Mouse (Mus musculus) kidney, embryonic 16.5 days (tissue): ENCODE data around the gene Gm13277. TPM values are rescaled to one million over a fixed set of nuclear protein-coding genes. Genes with fewer than 3 reads are reported as not detected.
A peak's percentile ranks its signal among the peaks of the same experiment; 100 is the strongest.
"Not testable (repeated sequence)": the region's sequence is repeated elsewhere in the genome, so short reads cannot be mapped to it uniquely, and the experiment has no call there.

Experiments used
- ATAC-seq: fragments of 200-750 bp; cut with Nextera tagmentation; 2 replicates; pipeline ENCODE4 v1.8.0; 2017; ENCODE audit warnings: moderate TSS enrichment; ENCODE audit not compliant: low FRiP score, low TSS enrichment
- H3K27ac ChIP-seq: fragments of 300-500 bp; sonication (generic); 2 replicates; pipeline ENCODE4 v1.5.1; 2014; ENCODE audit warnings: low read length
- H3K27me3 ChIP-seq: fragments of 300-500 bp; sonication (generic); 2 replicates; pipeline ENCODE4 v1.6.1; 2014; ENCODE audit warnings: low read length, control low read depth, mixed read lengths; ENCODE audit not compliant: insufficient read depth
- H3K36me3 ChIP-seq: fragments of 300-500 bp; sonication (generic); 2 replicates; pipeline ENCODE4 v1.6.1; 2014; ENCODE audit warnings: low read length, control low read depth, mixed read lengths; ENCODE audit not compliant: insufficient read depth
- H3K4me1 ChIP-seq: fragments of 300-500 bp; sonication (generic); 2 replicates; pipeline ENCODE4 v1.6.1; 2014; ENCODE audit warnings: low read length, control low read depth, mixed read lengths; ENCODE audit not compliant: insufficient read depth
- H3K4me2 ChIP-seq: fragments of 300-500 bp; sonication (generic); replicated peaks from 2 replicates; pipeline ENCODE4 v1.6.1; 2014; ENCODE audit warnings: low read depth, low read length
- H3K4me3 ChIP-seq: fragments of 300-500 bp; sonication (generic); 2 replicates; pipeline ENCODE4 v1.5.1; 2014; ENCODE audit warnings: mild to moderate bottlenecking, low read length
- H3K9ac ChIP-seq: fragments of 300-500 bp; sonication (generic); replicated peaks from 2 replicates; pipeline ENCODE4 v1.6.1; 2014; ENCODE audit warnings: low read length
- H3K9me3 ChIP-seq: fragments of 300-500 bp; sonication (generic); 2 replicates; pipeline ENCODE4 v1.6.1; 2016; ENCODE audit warnings: low read length, control low read depth
- WGBS: fragments of 180-500 bp; shearing (Covaris S2); extraction: QIAGEN DNeasy Blood & Tissue Kit; methylation state at CpG from one replicate; pipeline ENCODE4 v1.1.7; 2014; 5-methylcytosine and 5-hydroxymethylcytosine counted together
- polyA plus RNA-seq: library from polyadenylated mRNA; unstranded; fragments of >200 nt; fragmentation: Nextera tagmentation; extraction: Ambion mirVana; gene quantifications from 2 replicates; pipeline ENCODE4 v1.2.1, GENCODE M21; 2015

Gm13277 gene
- polyA plus RNA-seq, 1 experiment from 2014 or later = not detected

DNA sequence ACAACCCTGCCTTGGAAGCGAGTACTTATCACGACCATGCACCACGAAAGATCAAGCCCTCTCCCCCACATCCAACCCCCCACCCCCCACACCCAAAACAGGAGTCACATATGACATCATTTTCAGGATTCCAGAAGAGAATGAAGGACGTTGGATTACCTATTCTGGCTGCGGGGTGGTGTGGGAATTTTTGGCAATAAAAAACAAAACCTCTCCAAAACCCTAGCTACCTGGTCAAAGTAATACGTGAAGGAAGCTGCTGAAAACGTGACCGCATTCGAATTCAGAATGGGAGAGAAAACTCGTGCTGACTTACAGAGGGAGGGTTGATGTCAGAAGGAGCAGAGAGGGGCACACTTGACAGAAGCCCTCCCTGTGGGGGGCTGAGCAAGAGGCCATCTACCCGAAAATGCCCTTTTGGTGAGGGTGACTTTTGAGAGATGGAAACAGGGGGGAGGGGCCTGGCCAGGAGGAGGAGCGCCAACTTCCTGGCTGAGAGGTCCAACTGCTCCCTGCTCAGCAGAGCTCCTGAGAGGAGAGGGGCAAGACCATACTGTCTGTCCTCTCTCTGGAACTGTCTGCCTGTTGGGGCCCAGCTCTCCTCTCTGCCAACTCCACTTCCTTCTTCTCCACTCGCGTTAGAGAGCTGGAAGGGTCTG lies 28.7 kb upstream of the Gm13277 start, which contains the start of gene Gm13283:
Gene Gm13283, plus strand, starts transcription at position 510 of the 659 bp plus-strand sequence.
- WGBS = 23% methylated on average over 6 of the region's 14 CpGs
- not testable (repeated sequence) for H3K9ac ChIP-seq, H3K27ac ChIP-seq, H3K9me3 ChIP-seq, H3K36me3 ChIP-seq, H3K4me1 ChIP-seq, H3K27me3 ChIP-seq, ATAC-seq
- Histone ChIP-seq H3K4me2 (peak within 1 kb of the TSS; percentile 42), H3K4me3 (peak within 1 kb of the TSS; percentile 32)

DNA sequence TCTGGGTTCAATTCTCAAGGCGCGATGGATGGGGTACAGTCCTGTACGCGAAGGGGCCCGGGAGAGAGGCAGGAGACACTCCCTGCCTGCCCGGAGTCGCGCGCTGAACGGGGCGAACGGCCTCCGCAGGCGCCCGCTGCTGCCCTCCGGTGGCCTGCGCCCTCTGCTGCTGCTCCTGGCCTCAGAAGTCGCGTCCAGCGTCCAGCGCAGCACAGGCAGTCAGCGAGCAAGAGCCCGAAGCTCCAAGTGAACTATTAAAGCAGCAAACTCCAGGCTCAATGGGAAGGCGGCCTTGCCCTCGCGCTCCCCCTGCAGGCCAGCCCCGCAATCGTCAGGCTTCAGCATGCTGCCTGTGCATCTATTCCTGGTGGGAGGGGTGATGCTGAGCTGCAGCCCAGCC lies 28.0 kb upstream of the Gm13277 start:
- H3K4me3 ChIP-seq = peak overlapping the region; percentile 32
- under 1% methylated on average over 25 of the region's 28 CpGs for WGBS
- not testable (repeated sequence) for H3K9me3 ChIP-seq, H3K27ac ChIP-seq, ATAC-seq, H3K4me1 ChIP-seq, H3K27me3 ChIP-seq, H3K9ac ChIP-seq, H3K36me3 ChIP-seq
- H3K4me2 ChIP-seq = peak overlapping the region; percentile 42

DNA sequence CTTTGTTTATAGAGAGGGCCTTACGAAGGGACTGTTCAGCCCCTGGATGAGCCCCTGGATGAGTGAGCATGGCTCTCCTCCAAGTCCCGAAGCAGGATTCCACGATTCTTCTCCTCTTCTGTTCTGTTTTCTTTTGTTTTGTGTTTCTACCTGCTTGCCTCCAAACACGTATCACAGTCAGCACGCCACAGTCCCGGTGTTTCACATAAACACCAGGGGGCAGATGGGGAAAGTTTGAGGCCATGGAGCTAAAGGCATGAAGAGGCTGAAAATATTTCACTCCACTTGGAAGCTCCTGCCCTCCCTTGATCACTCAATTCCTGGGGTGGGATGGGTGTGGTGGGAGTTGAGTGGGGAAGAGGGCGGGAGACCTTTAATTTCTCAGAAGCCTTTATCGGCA lies 26.7 kb upstream of the Gm13277 start:
- not testable (repeated sequence) for ATAC-seq, H3K27me3 ChIP-seq, H3K4me3 ChIP-seq, H3K9ac ChIP-seq, H3K36me3 ChIP-seq, H3K4me1 ChIP-seq, H3K27ac ChIP-seq, H3K9me3 ChIP-seq, H3K4me2 ChIP-seq
- WGBS = 66% methylated on average over 6 of the region's 8 CpGs

DNA sequence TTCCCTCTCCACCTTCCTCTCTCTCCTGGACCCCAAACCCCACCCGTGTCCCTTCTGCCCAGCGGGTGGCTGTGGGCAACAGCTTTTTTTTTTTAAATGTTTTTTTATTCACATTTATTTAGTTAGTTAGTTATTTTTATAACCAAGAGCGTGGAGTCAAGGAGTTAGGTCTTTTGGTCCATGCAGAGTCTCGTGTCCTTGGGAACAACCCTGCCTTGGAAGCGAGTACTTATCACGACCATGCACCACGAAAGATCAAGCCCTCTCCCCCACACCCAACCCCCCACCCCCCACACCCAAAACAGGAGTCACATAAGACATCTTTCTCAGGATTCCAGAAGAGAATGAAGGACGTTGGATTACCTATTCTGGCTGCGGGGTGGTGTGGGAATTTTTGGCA lies 26.1 kb upstream of the Gm13277 start:
- H3K4me2 ChIP-seq, H3K9ac ChIP-seq, ATAC-seq, H3K36me3 ChIP-seq, H3K4me1 ChIP-seq, H3K9me3 ChIP-seq, H3K27me3 ChIP-seq, H3K27ac ChIP-seq, H3K4me3 ChIP-seq: not testable (repeated sequence)
- 67% methylated on average over 7 of the region's 9 CpGs for WGBS

DNA sequence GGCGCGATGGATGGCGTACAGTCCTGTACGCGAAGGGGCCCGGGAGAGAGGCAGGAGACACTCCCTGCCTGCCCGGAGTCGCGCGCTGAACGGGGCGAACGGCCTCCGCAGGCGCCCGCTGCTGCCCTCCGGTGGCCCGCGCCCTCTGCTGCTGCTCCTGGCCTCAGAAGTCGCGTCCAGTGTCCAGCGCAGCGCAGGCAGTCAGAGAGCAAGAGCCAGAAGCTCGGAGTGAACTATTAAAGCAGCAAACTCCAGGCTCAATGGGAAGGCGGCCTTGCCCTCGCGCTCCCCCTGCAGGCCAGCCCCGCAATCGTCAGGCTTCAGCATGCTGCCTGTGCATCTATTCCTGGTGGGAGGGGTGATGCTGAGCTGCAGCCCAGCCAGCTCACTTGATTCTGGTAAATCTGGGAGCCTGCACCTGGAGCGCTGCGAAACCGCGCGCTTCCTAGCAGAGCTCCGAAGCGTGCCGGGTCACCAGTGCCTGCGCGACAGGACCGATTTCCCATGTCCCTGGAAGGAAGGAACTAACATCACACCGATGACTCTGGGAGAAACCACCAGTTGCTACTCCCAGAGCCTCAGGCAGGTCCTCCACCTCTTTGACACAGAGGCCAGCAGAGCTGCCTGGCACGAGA lies 24.9 kb upstream of the Gm13277 start:
- 2% methylated on average over 25 of the region's 42 CpGs for WGBS
- H3K9me3 ChIP-seq, H3K36me3 ChIP-seq, ATAC-seq, H3K27me3 ChIP-seq, H3K4me1 ChIP-seq, H3K27ac ChIP-seq: not testable (repeated sequence)
- Histone ChIP-seq H3K9ac (0 out of 2 replicates have a peak overlapping the region, but pooled peaks have one; percentile 41), H3K4me2 (peak overlapping the region; percentile 39), H3K4me3 (peak overlapping the region; percentile 27)

DNA sequence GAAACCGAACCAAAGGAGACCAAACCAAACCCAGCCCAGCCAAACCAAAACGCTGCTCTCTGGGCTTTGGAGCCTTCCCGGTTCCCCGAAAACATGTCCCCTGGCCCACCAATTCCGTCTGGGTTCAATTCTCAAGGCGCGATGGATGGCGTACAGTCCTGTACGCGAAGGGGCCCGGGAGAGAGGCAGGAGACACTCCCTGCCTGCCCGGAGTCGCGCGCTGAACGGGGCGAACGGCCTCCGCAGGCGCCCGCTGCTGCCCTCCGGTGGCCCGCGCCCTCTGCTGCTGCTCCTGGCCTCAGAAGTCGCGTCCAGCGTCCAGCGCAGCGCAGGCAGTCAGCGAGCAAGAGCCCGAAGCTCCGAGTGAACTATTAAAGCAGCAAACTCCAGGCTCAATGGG lies 14.9 kb upstream of the Gm13277 start, which contains the start of gene Gm13290:
Gene Gm13290, plus strand, starts transcription at position 301 of the 400 bp plus-strand sequence.
- H3K36me3 ChIP-seq, H3K27ac ChIP-seq, H3K9ac ChIP-seq, H3K4me2 ChIP-seq, H3K27me3 ChIP-seq, H3K4me1 ChIP-seq, ATAC-seq, H3K9me3 ChIP-seq, H3K4me3 ChIP-seq: not testable (repeated sequence)
- no CpG with 5 or more reads among the region's 32 CpGs for WGBS

DNA sequence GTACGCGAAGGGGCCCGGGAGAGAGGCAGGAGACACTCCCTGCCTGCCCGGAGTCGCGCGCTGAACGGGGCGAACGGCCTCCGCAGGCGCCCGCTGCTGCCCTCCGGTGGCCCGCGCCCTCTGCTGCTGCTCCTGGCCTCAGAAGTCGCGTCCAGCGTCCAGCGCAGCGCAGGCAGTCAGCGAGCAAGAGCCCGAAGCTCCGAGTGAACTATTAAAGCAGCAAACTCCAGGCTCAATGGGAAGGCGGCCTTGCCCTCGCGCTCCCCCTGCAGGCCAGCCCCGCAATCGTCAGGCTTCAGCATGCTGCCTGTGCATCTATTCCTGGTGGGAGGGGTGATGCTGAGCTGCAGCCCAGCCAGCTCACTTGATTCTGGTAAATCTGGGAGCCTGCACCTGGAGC lies 11.8 kb upstream of the Gm13277 start, which contains the start of gene Gm13289:
Gene Gm13289, plus strand, starts transcription at position 301 of the 400 bp plus-strand sequence.
- H3K9ac ChIP-seq, H3K27ac ChIP-seq, H3K27me3 ChIP-seq, H3K9me3 ChIP-seq, H3K4me2 ChIP-seq, ATAC-seq, H3K4me3 ChIP-seq, H3K4me1 ChIP-seq, H3K36me3 ChIP-seq: not testable (repeated sequence)
- WGBS = no CpG with 5 or more reads among the region's 29 CpGs

DNA sequence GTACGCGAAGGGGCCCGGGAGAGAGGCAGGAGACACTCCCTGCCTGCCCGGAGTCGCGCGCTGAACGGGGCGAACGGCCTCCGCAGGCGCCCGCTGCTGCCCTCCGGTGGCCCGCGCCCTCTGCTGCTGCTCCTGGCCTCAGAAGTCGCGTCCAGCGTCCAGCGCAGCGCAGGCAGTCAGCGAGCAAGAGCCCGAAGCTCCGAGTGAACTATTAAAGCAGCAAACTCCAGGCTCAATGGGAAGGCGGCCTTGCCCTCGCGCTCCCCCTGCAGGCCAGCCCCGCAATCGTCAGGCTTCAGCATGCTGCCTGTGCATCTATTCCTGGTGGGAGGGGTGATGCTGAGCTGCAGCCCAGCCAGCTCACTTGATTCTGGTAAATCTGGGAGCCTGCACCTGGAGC lies 8.9 kb upstream of the Gm13277 start, which contains the start of gene Gm13272:
Gene Gm13272, plus strand, starts transcription at position 301 of the 400 bp plus-strand sequence.
- not testable (repeated sequence) for H3K4me1 ChIP-seq, H3K9me3 ChIP-seq, H3K36me3 ChIP-seq, H3K4me2 ChIP-seq, H3K9ac ChIP-seq, H3K27me3 ChIP-seq, H3K27ac ChIP-seq, H3K4me3 ChIP-seq, ATAC-seq
- WGBS = no CpG with 5 or more reads among the region's 29 CpGs

DNA sequence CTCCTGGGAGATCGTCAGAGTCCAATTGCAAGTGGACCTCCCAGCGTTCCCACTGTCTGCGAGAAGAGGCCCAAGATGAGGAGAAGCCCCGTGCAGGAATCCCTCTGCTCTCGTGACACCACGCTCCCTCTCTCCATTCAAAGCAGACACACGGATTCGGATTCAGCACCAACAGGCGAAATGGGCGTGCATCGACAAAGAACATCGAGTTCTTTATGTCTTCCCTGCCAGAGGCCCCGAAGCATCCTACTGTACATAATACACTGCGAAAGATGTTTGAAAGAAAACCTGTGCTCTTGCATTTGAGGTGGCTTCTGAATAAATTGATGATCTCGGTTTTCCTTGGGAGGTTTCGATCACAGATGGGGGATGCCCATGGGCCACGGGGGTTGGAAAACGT lies 8.1 kb upstream of the Gm13277 start:
- not testable (repeated sequence) for H3K4me3 ChIP-seq, H3K36me3 ChIP-seq, H3K9me3 ChIP-seq, ATAC-seq, H3K4me2 ChIP-seq, H3K9ac ChIP-seq, H3K27me3 ChIP-seq, H3K4me1 ChIP-seq, H3K27ac ChIP-seq
- 52% methylated on average over 14 of the region's 18 CpGs for WGBS

DNA sequence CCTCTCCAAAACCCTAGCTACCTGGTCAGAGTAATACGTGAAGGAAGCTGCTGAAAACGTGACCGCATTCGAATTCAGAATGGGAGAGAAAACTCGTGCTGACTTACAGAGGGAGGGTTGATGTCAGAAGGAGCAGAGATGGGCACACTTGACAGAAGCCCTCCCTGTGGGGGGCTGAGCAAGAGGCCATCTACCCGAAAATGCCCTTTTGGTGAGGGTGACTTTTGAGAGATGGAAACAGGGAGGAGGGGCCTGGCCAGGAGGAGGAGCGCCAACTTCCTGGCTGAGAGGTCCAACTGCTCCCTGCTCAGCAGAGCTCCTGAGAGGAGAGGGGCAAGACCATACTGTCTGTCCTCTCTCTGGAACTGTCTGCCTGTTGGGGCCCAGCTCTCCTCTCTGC lies 6.6 kb upstream of the Gm13277 start, which contains the start of gene Ifnz:
Gene Ifnz, plus strand, starts transcription at position 301 of the 400 bp plus-strand sequence.
- not testable (repeated sequence) for H3K36me3 ChIP-seq, H3K9me3 ChIP-seq, H3K4me1 ChIP-seq, ATAC-seq, H3K9ac ChIP-seq, H3K27me3 ChIP-seq
- Histone ChIP-seq H3K4me3 (peak within 1 kb of the TSS; percentile 22; the same call in 1 of the 2 replicates), H3K27ac (0 out of 2 replicates have a peak within 1 kb of the TSS, but pooled peaks have one; percentile 56), H3K4me2 (peak within 1 kb of the TSS; percentile 42)
- 16% methylated on average over 3 of the region's 7 CpGs for WGBS
